Mouse (Mus musculus): ENCODE measurements around the gene Tmem262. TPM values are rescaled to one million over a fixed set of nuclear protein-coding genes. Genes with fewer than 3 reads are reported as not detected.
"Not testable (repeated sequence)": the region's sequence is repeated elsewhere in the genome, so short reads cannot be mapped to it uniquely, and the experiment has no call there.

The Tmem262 gene
- not detected in 2 replicates for polyA plus RNA-seq (2015; fragmentation: Nextera tagmentation; extraction: Ambion mirVana)

DNA sequence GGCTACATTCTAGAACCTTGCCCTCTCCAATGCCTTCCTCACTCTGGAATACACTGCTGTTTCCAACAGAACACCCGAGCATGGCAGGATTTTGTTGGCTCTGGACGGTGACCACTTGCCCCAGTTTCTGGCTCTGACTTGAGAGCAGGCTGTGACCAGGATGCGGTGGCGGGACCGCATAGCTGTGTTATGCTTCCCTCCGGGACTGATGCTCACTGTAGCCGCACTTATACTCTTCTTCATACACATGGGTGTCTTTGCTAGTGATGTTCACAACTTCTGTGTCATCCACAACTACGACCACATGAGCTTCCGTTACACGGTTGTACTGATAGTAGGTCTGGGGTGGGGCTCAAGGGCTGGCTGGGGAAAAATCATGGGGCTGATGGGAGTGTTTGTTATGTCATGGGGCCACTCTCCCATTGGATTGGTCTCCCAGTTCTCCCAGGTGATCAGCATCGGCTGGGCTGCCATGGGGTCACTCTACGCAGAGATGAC is at the start of gene Tmem262:
Tmem262 (plus strand) TSS at position 51 of the 498 bp plus-strand sequence.
- no peaks in the 10 kb centered on the region for H3K9me3 ChIP-seq (replicated peaks)
- WGBS, result 89% methylated on average over 12 of the region's 12 CpGs
- no peak for ATAC-seq (replicated peaks; ENCODE audit: insufficient number of reproducible peaks, insufficient read depth, low FRiP score, low read depth)
- H3K36me3 ChIP-seq, result peaks cover 32% of the 10 kb centered on the region
- H3K4me3 ChIP-seq, result no peak within 1 kb of the TSS
- H3K4me1 ChIP-seq (replicated peaks), result peaks cover 26% of the 10 kb centered on the region
- no peak within 1 kb of the TSS for H3K4me2 ChIP-seq
- no peak within 1 kb of the TSS for H3K27ac ChIP-seq
- no peak within 1 kb of the TSS for H3K9ac ChIP-seq
- no peaks in the 10 kb centered on the region for H3K27me3 ChIP-seq

GRCm38 (mm10) chr19:6030520-6031280 is 49.1 kb upstream of the Tmem262 start:
- no peaks in the 10 kb centered on the region for H3K27me3 ChIP-seq
- no peak overlapping the region for H3K4me2 ChIP-seq
- H3K9me3 ChIP-seq (replicated peaks), result no peaks in the 10 kb centered on the region
- ATAC-seq (replicated peaks; ENCODE audit: insufficient number of reproducible peaks, insufficient read depth, low FRiP score, low read depth), result no peak
- H3K27ac ChIP-seq, result no peak overlapping the region
- H3K4me3 ChIP-seq, result no peak overlapping the region
- H3K36me3 ChIP-seq, result no peaks in the 10 kb centered on the region
- H3K9ac ChIP-seq, result no peak overlapping the region
- no peaks in the 10 kb centered on the region for H3K4me1 ChIP-seq (replicated peaks)
- WGBS, result 58% methylated on average over 13 of the region's 14 CpGs

GRCm38 (mm10) chr19:6035966-6036585 is 43.8 kb upstream of the Tmem262 start:
- Histone ChIP-seq H3K4me2 (no peak overlapping the region), H3K4me3 (no peak overlapping the region), H3K36me3 (no peaks in the 10 kb centered on the region), H3K27me3 (no peaks in the 10 kb centered on the region), H3K4me1 (replicated peaks) (no peaks in the 10 kb centered on the region), H3K27ac (no peak overlapping the region), H3K9me3 (replicated peaks) (no peaks in the 10 kb centered on the region), H3K9ac (no peak overlapping the region)
- ATAC-seq (replicated peaks; ENCODE audit: insufficient number of reproducible peaks, insufficient read depth, low FRiP score, low read depth), result no peak
- 63% methylated on average over 9 of the region's 9 CpGs for WGBS

- H3K27me3 ChIP-seq, result no peaks in the 10 kb centered on the region
- H3K36me3 ChIP-seq, result no peaks in the 10 kb centered on the region
- H3K9ac ChIP-seq, result no peak overlapping the region
- ATAC-seq (replicated peaks; ENCODE audit: insufficient number of reproducible peaks, insufficient read depth, low FRiP score, low read depth), result no peak
- no peak overlapping the region for H3K4me2 ChIP-seq
- no peak overlapping the region for H3K27ac ChIP-seq
- no peak overlapping the region for H3K4me3 ChIP-seq
- no peaks in the 10 kb centered on the region for H3K4me1 ChIP-seq (replicated peaks)
- H3K9me3 ChIP-seq (replicated peaks), result no peaks in the 10 kb centered on the region
Measured at GRCm38 (mm10) chr19:6037695-6038094, 42.1 kb upstream of the Tmem262 start.

- Histone ChIP-seq H3K9me3 (replicated peaks) (no peaks in the 10 kb centered on the region), H3K9ac (no peak overlapping the region), H3K4me2 (no peak overlapping the region), H3K4me1 (replicated peaks) (no peaks in the 10 kb centered on the region), H3K36me3 (no peaks in the 10 kb centered on the region), H3K4me3 (no peak overlapping the region), H3K27ac (no peak overlapping the region), H3K27me3 (no peaks in the 10 kb centered on the region)
- WGBS, result 69% methylated on average over 7 of the region's 7 CpGs
- ATAC-seq (replicated peaks; ENCODE audit: insufficient number of reproducible peaks, insufficient read depth, low FRiP score, low read depth), result no peak
Measured at GRCm38 (mm10) chr19:6038326-6038725, 41.5 kb upstream of the Tmem262 start.

DNA sequence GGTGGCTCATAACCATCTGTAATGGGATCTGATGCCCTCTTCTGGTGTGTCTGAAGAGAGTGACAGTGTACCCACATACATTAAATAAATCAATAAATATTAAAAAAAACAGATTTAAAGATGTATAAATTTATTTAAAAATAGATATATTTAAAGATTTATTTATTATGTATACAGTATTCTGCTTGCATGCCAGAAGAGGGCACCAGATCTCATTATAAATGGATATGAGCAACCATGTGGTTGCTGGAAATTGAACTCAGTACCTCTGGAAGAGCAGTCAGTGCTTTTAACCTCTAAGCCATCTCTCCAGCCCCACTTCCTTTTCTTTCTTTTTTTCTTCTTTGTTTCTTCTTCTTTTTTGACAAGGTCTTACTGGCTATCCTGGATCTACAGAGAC is 39.8 kb upstream of the Tmem262 start:
- Histone ChIP-seq H3K4me2 (no peak overlapping the region), H3K4me1 (replicated peaks) (peaks cover under 1% of the 10 kb centered on the region), H3K9me3 (replicated peaks) (no peaks in the 10 kb centered on the region), H3K4me3 (no peak overlapping the region), H3K27me3 (no peaks in the 10 kb centered on the region), H3K9ac (no peak overlapping the region), H3K36me3 (no peaks in the 10 kb centered on the region), H3K27ac (no peak overlapping the region)
- no peak for ATAC-seq (replicated peaks; ENCODE audit: insufficient number of reproducible peaks, insufficient read depth, low FRiP score, low read depth)

- ATAC-seq (replicated peaks; ENCODE audit: insufficient number of reproducible peaks, insufficient read depth, low FRiP score, low read depth), result no peak
- Histone ChIP-seq H3K4me1 (replicated peaks) (peaks cover 7% of the 10 kb centered on the region), H3K27ac (no peak overlapping the region), H3K4me3 (no peak overlapping the region), H3K4me2 (no peak overlapping the region), H3K36me3 (no peaks in the 10 kb centered on the region), H3K27me3 (no peaks in the 10 kb centered on the region), H3K9ac (no peak overlapping the region), H3K9me3 (replicated peaks) (no peaks in the 10 kb centered on the region)
- 74% methylated on average over 9 of the region's 9 CpGs for WGBS
Measured at GRCm38 (mm10) chr19:6042293-6042692, 37.5 kb upstream of the Tmem262 start.

- H3K9ac ChIP-seq; H3K27me3 ChIP-seq; H3K9me3 ChIP-seq (replicated peaks); ATAC-seq (replicated peaks; ENCODE audit: insufficient number of reproducible peaks, insufficient read depth, low FRiP score, low read depth); H3K4me2 ChIP-seq; H3K27ac ChIP-seq; H3K4me3 ChIP-seq: not testable (repeated sequence)
- 43% methylated on average over 4 of the region's 4 CpGs for WGBS
- Histone ChIP-seq H3K4me1 (replicated peaks) (peaks cover 18% of the 10 kb centered on the region), H3K36me3 (peaks cover 11% of the 10 kb centered on the region)
Measured at GRCm38 (mm10) chr19:6044102-6044501, 35.7 kb upstream of the Tmem262 start.

- peak; percentile 25; the same call in 1 of the 2 replicates for ATAC-seq (replicated peaks; ENCODE audit: insufficient number of reproducible peaks, insufficient read depth, low FRiP score, low read depth)
Measured at GRCm38 (mm10) chr19:6045366-6046293, 34.2 kb upstream of the Tmem262 start.

DNA sequence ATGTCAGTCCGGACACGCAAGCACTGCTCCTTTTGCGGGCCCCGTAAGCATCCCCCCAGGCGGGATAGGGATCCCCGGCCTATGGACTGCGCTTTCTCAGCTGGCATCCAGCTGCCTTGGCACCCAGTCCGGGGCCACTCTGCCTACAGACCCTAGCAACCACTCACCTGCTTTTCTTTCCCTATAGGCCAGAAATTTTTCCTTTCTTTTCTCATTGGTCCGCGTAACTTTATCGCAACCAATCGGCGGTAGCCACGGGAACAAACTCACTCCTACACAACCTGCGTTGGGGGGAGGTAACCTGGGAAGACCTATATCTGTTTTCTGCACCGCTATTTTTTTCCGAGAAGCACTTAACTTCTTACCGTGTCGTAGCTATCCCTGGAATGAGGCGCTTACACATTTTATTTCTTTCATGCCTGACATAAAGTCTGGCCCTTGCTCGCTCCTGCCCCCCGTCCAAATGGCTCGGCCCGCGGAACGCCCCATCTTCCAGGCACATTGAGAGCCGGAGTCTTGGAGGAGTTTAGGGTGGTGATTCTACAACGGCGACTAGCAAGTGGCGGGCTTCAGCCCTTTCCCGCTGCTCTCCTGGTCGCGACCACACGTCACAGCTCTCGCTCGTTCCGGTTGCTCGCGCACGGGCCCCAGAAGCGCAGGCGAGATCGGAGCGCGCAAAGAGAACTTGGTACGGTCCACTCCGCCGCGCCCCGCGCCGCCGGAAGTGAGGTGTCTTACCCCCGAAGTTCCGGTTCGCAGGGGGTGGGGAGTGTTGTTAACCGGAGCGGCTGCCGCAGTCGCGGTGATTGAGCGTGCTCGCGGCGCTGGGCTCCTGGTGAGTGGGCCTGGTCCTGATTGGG is 33.3 kb upstream of the Tmem262 start, which contains the start of gene Syvn1:
Syvn1 (plus strand) TSS at position 283 of the 860 bp plus-strand sequence.
- Histone ChIP-seq H3K9me3 (replicated peaks) (no peaks in the 10 kb centered on the region), H3K36me3 (peaks cover 36% of the 10 kb centered on the region), H3K4me3 (peak within 1 kb of the TSS; percentile 93), H3K4me2 (peak within 1 kb of the TSS; percentile 92), H3K27ac (peak within 1 kb of the TSS; percentile 98), H3K27me3 (no peaks in the 10 kb centered on the region), H3K4me1 (replicated peaks) (peaks cover 18% of the 10 kb centered on the region), H3K9ac (peak within 1 kb of the TSS; percentile 84)
- WGBS, result under 1% methylated on average over 65 of the region's 65 CpGs
- peak; percentile 92 for ATAC-seq (replicated peaks; ENCODE audit: insufficient number of reproducible peaks, insufficient read depth, low FRiP score, low read depth)

More at GRCm38 (mm10) chr19:6045366-6046293, 34.2 kb upstream of the Tmem262 start:
- Histone ChIP-seq H3K9ac (peak overlapping the region; percentile 64), H3K4me2 (peak overlapping the region; percentile 92), H3K4me1 (replicated peaks) (peaks cover 18% of the 10 kb centered on the region), H3K36me3 (peaks cover 27% of the 10 kb centered on the region), H3K27ac (peak overlapping the region; percentile 98), H3K27me3 (no peaks in the 10 kb centered on the region), H3K9me3 (replicated peaks) (no peaks in the 10 kb centered on the region), H3K4me3 (peak overlapping the region; percentile 93)
- WGBS, result 13% methylated on average over 20 of the region's 20 CpGs

Data from heart, embryonic 15.5 days (tissue).